Mouse (Mus musculus) liver, embryonic 15.5 days (tissue): ENCODE results near the gene Ttc28. TPM values are rescaled to one million over a fixed set of nuclear protein-coding genes. Genes with fewer than 3 reads are reported as not detected.

Experiments
- ATAC-seq: fragments of 200-750 bp; cut with Nextera tagmentation; 2 replicates; pipeline ENCODE4 v1.8.0; 2017; ENCODE audit warnings: moderate number of reproducible peaks, mild to moderate bottlenecking, moderate library complexity; ENCODE audit not compliant: insufficient read depth
- H3K27ac ChIP-seq: fragments of 300-500 bp; sonication (generic); replicated peaks from 2 replicates; pipeline ENCODE4 v1.5.1; 2015; ENCODE audit warnings: mild to moderate bottlenecking, inconsistent platforms
- H3K27me3 ChIP-seq: fragments of 300-500 bp; sonication (generic); 2 replicates; pipeline ENCODE4 v1.6.1; 2015; ENCODE audit warnings: mild to moderate bottlenecking, inconsistent platforms
- H3K36me3 ChIP-seq: fragments of 300-500 bp; sonication (generic); replicated peaks from 2 replicates; pipeline ENCODE4 v1.6.1; 2015; ENCODE audit warnings: moderate library complexity, mild to moderate bottlenecking, inconsistent platforms
- H3K4me1 ChIP-seq: fragments of 300-500 bp; sonication (generic); replicated peaks from 2 replicates; pipeline ENCODE4 v1.6.1; 2015; ENCODE audit warnings: inconsistent platforms
- H3K4me2 ChIP-seq: fragments of 300-500 bp; sonication (generic); 2 replicates; pipeline ENCODE4 v1.6.1; 2015; ENCODE audit warnings: moderate library complexity, mild to moderate bottlenecking, inconsistent platforms
- H3K4me3 ChIP-seq: fragments of 300-500 bp; sonication (generic); replicated peaks from 2 replicates; pipeline ENCODE4 v1.5.1; 2015; ENCODE audit warnings: mild to moderate bottlenecking, inconsistent platforms
- H3K9ac ChIP-seq: fragments of 300-500 bp; sonication (generic); 2 replicates; pipeline ENCODE4 v1.6.1; 2015; ENCODE audit warnings: moderate library complexity, mild to moderate bottlenecking, inconsistent platforms
- H3K9me3 ChIP-seq: fragments of 300-500 bp; sonication (generic); replicated peaks from 2 replicates; pipeline ENCODE4 v1.6.1; 2016; ENCODE audit warnings: inconsistent platforms
- WGBS: fragments of 180-500 bp; shearing (Covaris S2); methylation state at CpG from one replicate; pipeline ENCODE4 v1.1.7; 2015; ENCODE audit warnings: mixed read lengths; ENCODE audit not compliant: insufficient replicate concordance; 5-methylcytosine and 5-hydroxymethylcytosine counted together
- polyA plus RNA-seq: library from polyadenylated mRNA; unstranded; fragments of >200 nt; fragmentation: Nextera tagmentation; extraction: Ambion mirVana; gene quantifications from 2 replicates; pipeline ENCODE4 v1.2.1, GENCODE M21; 2015

The Ttc28 gene
- polyA plus RNA-seq, 1 experiment from 2014 or later = 1.5 TPM

- Histone ChIP-seq H3K27ac (no peak overlapping the region), H3K4me2 (no peak overlapping the region), H3K4me1 (no peaks in the 10 kb centered on the region), H3K9ac (no peak overlapping the region), H3K9me3 (no peaks in the 10 kb centered on the region), H3K36me3 (no peaks in the 10 kb centered on the region), H3K27me3 (no peaks in the 10 kb centered on the region), H3K4me3 (no peak overlapping the region)
- 66% methylated on average over 18 of the region's 18 CpGs for WGBS
- ATAC-seq = no peak
Measured at GRCm38 (mm10) chr5:111217447-111218110, 338.0 kb downstream of the Ttc28 start.

- Histone ChIP-seq H3K27ac (no peak overlapping the region), H3K4me2 (no peak overlapping the region), H3K36me3 (no peaks in the 10 kb centered on the region), H3K9ac (no peak overlapping the region), H3K27me3 (no peaks in the 10 kb centered on the region), H3K4me3 (no peak overlapping the region), H3K9me3 (no peaks in the 10 kb centered on the region), H3K4me1 (no peaks in the 10 kb centered on the region)
- WGBS = 49% methylated on average over 6 of the region's 6 CpGs
- ATAC-seq = no peak
Measured at GRCm38 (mm10) chr5:111218111-111218891, 338.7 kb downstream of the Ttc28 start.

GRCm38 (mm10) chr5:111218998-111219397 is 339.4 kb downstream of the Ttc28 start:
- 71% methylated on average over 5 of the region's 5 CpGs for WGBS
- no peak for ATAC-seq
- H3K27me3 ChIP-seq = no peaks in the 10 kb centered on the region

DNA sequence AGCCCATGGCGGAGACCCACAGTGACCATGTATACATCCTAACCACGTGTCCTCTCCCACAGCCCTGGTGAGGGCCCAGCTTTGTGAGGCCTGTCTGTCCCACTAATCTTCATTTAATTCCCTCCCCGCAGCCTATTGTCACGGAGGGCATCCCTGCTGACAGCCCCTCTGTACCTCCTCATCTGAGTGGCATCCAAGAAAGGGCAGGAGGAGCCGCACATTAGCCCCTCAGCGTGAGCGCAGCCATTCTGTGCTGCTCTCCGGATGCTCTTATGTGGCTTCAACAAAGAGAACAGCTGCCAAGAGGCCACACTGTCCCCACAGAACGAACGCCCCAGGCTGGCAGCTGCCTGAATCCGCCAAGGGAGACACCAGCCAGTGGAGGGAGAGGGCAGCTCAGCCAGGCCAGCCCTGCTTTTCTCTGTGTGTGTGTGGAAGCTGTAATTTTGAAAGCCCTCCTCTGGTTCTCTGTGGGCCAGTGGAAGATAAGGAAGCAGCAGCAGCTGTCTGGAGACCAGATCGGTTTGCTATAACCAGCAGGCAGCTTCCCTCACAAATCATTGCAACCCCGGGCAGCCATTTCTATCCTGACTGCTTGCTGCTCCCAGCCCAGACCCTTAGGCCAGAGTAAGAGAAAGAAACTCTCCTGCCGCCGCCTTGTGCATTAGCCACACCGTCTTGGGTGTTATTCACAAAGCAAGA is 341.2 kb downstream of the Ttc28 start:
- 66% methylated on average over 16 of the region's 16 CpGs for WGBS
- no peak overlapping the region for H3K27ac ChIP-seq
- no peaks in the 10 kb centered on the region for H3K9me3 ChIP-seq
- H3K4me1 ChIP-seq = no peaks in the 10 kb centered on the region
- H3K36me3 ChIP-seq = no peaks in the 10 kb centered on the region
- no peak overlapping the region for H3K4me3 ChIP-seq
- no peak for ATAC-seq
- no peak overlapping the region for H3K4me2 ChIP-seq
- no peak overlapping the region for H3K9ac ChIP-seq
- H3K27me3 ChIP-seq = no peaks in the 10 kb centered on the region

More at GRCm38 (mm10) chr5:111218998-111219397, 339.4 kb downstream of the Ttc28 start:
- Histone ChIP-seq H3K4me1 (no peaks in the 10 kb centered on the region), H3K9ac (no peak overlapping the region), H3K4me2 (no peak overlapping the region), H3K27ac (no peak overlapping the region), H3K9me3 (no peaks in the 10 kb centered on the region), H3K36me3 (no peaks in the 10 kb centered on the region), H3K4me3 (no peak overlapping the region)

- Histone ChIP-seq H3K27me3 (no peaks in the 10 kb centered on the region), H3K9ac (no peak overlapping the region), H3K36me3 (no peaks in the 10 kb centered on the region), H3K9me3 (no peaks in the 10 kb centered on the region), H3K4me2 (no peak overlapping the region), H3K4me3 (no peak overlapping the region), H3K27ac (no peak overlapping the region), H3K4me1 (no peaks in the 10 kb centered on the region)
- ATAC-seq = no peak
- 36% methylated on average over 11 of the region's 11 CpGs for WGBS
Measured at GRCm38 (mm10) chr5:111222820-111223219, 343.2 kb downstream of the Ttc28 start.

DNA sequence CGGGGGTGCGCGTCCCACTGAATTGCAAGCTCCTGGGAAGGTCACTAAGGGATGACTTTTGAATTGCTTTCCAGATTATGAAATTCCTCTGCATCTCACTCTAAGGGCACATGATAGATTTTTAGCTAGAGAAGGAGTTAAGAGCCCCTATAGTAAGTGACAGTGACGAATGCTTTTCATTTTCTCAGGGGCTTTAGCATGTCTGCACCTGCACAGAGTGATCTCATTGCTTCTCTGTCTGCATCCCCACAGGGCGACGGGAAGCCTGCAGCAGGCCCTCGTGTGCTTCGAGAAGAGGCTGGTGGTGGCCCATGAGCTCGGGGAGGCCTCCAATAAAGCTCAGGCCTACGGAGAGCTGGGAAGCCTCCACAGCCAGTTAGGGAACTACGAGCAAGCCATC is 345.7 kb downstream of the Ttc28 start:
- no peak for ATAC-seq
- H3K4me3 ChIP-seq = no peak overlapping the region
- H3K4me2 ChIP-seq = no peak overlapping the region
- 76% methylated on average over 11 of the region's 11 CpGs for WGBS
- H3K36me3 ChIP-seq = no peaks in the 10 kb centered on the region
- no peaks in the 10 kb centered on the region; the same call in 1 of the 2 replicates for H3K4me1 ChIP-seq
- no peak overlapping the region for H3K27ac ChIP-seq
- H3K9ac ChIP-seq = no peak overlapping the region
- no peaks in the 10 kb centered on the region for H3K27me3 ChIP-seq
- H3K9me3 ChIP-seq = no peaks in the 10 kb centered on the region

- no peak for ATAC-seq
- H3K9me3 ChIP-seq = no peaks in the 10 kb centered on the region
- H3K9ac ChIP-seq = no peak overlapping the region
- no peak overlapping the region for H3K4me3 ChIP-seq
- no peaks in the 10 kb centered on the region for H3K36me3 ChIP-seq
- H3K27ac ChIP-seq = no peak overlapping the region
- no peaks in the 10 kb centered on the region; the same call in 1 of the 2 replicates for H3K4me1 ChIP-seq
- no peak overlapping the region for H3K4me2 ChIP-seq
- WGBS = 64% methylated on average over 10 of the region's 10 CpGs
- no peaks in the 10 kb centered on the region for H3K27me3 ChIP-seq
Measured at GRCm38 (mm10) chr5:111226486-111226885, 346.9 kb downstream of the Ttc28 start.

- H3K4me3 ChIP-seq = no peak overlapping the region
- H3K4me2 ChIP-seq = no peak overlapping the region
- no peaks in the 10 kb centered on the region for H3K27me3 ChIP-seq
- H3K27ac ChIP-seq = no peak overlapping the region
- H3K9ac ChIP-seq = no peak overlapping the region
- no peaks in the 10 kb centered on the region; the same call in 1 of the 2 replicates for H3K4me1 ChIP-seq
- no peaks in the 10 kb centered on the region for H3K36me3 ChIP-seq
- no peaks in the 10 kb centered on the region for H3K9me3 ChIP-seq
- WGBS = 52% methylated on average over 5 of the region's 5 CpGs
- ATAC-seq = peak; percentile 18; the same call in 1 of the 2 replicates
Measured at GRCm38 (mm10) chr5:111227850-111228249, 348.2 kb downstream of the Ttc28 start.

DNA sequence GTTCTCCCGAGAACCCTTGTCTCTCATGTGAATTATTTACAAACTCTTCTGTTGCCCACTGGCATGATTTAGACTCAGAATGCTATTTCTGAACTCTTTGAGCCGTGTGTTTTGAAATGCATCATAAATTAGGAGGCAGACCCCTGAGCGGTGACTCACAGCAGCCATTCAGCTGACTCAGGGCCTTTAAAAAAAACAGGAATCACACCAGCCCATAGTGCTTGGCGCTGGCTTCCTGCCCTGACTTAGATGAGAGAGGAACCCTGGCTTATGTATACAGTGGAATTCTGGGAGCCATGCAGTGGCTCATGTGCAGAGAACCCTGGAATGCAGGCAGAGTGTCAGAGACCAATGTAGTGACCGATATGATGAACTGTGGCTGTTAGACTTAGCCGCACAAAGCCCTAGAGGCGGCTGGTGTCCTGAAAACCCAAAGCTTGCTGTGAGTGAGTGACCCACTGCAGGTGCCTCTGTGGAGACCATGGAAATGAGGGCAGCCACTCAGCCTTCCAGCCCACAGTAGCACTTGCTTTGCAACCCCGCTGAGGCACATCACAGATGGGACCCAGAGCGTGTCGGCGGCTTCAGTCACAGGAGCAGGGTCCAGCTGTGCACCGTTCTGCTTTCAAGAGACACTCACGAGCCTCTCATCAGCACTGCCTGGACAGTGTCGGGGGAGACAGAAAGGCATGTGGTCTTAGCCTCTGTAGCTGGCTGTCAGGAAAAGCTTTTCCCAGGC is 348.9 kb downstream of the Ttc28 start:
- Histone ChIP-seq H3K27ac (no peak overlapping the region), H3K4me1 (no peaks in the 10 kb centered on the region; the same call in 1 of the 2 replicates), H3K36me3 (no peaks in the 10 kb centered on the region), H3K27me3 (no peaks in the 10 kb centered on the region), H3K9me3 (no peaks in the 10 kb centered on the region), H3K4me3 (no peak overlapping the region), H3K4me2 (no peak overlapping the region), H3K9ac (no peak overlapping the region)
- WGBS = 59% methylated on average over 14 of the region's 14 CpGs
- peak; percentile 34; the same call in 1 of the 2 replicates for ATAC-seq

GRCm38 (mm10) chr5:111229041-111229394 is 349.4 kb downstream of the Ttc28 start:
- no peak overlapping the region for H3K4me3 ChIP-seq
- no peak overlapping the region for H3K9ac ChIP-seq
- ATAC-seq = no peak

More at GRCm38 (mm10) chr5:111229041-111229394, 349.4 kb downstream of the Ttc28 start:
- Histone ChIP-seq H3K9me3 (no peaks in the 10 kb centered on the region), H3K27ac (no peak overlapping the region), H3K36me3 (no peaks in the 10 kb centered on the region), H3K4me2 (no peak overlapping the region), H3K27me3 (no peaks in the 10 kb centered on the region), H3K4me1 (no peaks in the 10 kb centered on the region; the same call in 1 of the 2 replicates)
- WGBS = 56% methylated on average over 12 of the region's 12 CpGs
